Mouse (Mus musculus) gastrocnemius, postnatal 14 days (tissue): Measurements from ENCODE around the gene Pcsk4. TPM values are rescaled to one million over a fixed set of nuclear protein-coding genes. Genes with fewer than 3 reads are reported as not detected.
"Not testable (repeated sequence)": the region's sequence is repeated elsewhere in the genome, so short reads cannot be mapped to it uniquely, and the experiment has no call there.

Source experiments
- DNase-seq: peaks from one replicate; pipeline ENCODE4 v3.0.0; 2021; ENCODE audit warnings: mixed read lengths
- intact Hi-C: fragments of 180-260 bp; cut with DNase I; formaldehyde crosslinking; loops from one replicate; pipeline ENCODE4 v1.15.1; 2025; ENCODE audit warnings: low total_unique reads
- total RNA-seq, 2 experiments: library from RNA; stranded (reverse); gene quantifications; 2 replicates each; pipeline ENCODE4 v1.2.3; 2021

Gene Pcsk4
- total RNA-seq, 2 experiments from 2014 or later, result 0.53 to 1.2 TPM

- DNase-seq, result no peak
- intact Hi-C loops, result loop anchor here (5.0 kb wide), 1 partner anchor 55 kb away; the partner anchor contains the start of gene Apc2
Observed at GRCm38 (mm10) chr10:80351896-80352295, 22.6 kb upstream of the Pcsk4 start.

GRCm38 (mm10) chr10:80350292-80350691 is 21.0 kb upstream of the Pcsk4 start:
- intact Hi-C loops, result loop anchor here (5.0 kb wide), 1 partner anchor 53 kb away; the partner anchor contains the start of gene Apc2

GRCm38 (mm10) chr10:80348981-80349380 is 19.7 kb upstream of the Pcsk4 start:
- peak; percentile 61 for DNase-seq
- intact Hi-C loops, result no loop called here

More at GRCm38 (mm10) chr10:80350292-80350691, 21.0 kb upstream of the Pcsk4 start:
- DNase-seq, result peak; percentile 86

GRCm38 (mm10) chr10:80348244-80348781 is 19.0 kb upstream of the Pcsk4 start, which contains the start of gene Adamtsl5:
Gene Adamtsl5, minus strand, starts transcription at chr10:80348412.
- peak; percentile 80 for DNase-seq
- intact Hi-C loops, result no loop called here

- intact Hi-C loops, result loop anchor here (2.0 kb wide), 1 partner anchor 27 kb away; no protein-coding TSS in a partner anchor
- DNase-seq, result peak; percentile 44
Observed at GRCm38 (mm10) chr10:80347514-80347967, 18.2 kb upstream of the Pcsk4 start.

GRCm38 (mm10) chr10:80345929-80346328 is 16.6 kb upstream of the Pcsk4 start:
- not testable (repeated sequence) for DNase-seq
- intact Hi-C loops, result loop anchor here (2.0 kb wide), 1 partner anchor 29 kb away; no protein-coding TSS in a partner anchor

- intact Hi-C loops, result no loop called here
- peak; percentile 13 for DNase-seq
Observed at GRCm38 (mm10) chr10:80345122-80345521, 15.8 kb upstream of the Pcsk4 start.

GRCm38 (mm10) chr10:80344131-80344661 is 14.9 kb upstream of the Pcsk4 start:
- intact Hi-C loops, result no loop called here
- peak; percentile 15 for DNase-seq

- intact Hi-C loops, result no loop called here
Observed at GRCm38 (mm10) chr10:80343425-80343895, 14.2 kb upstream of the Pcsk4 start.

GRCm38 (mm10) chr10:80342749-80343424 is 13.6 kb upstream of the Pcsk4 start:
- intact Hi-C loops, result no loop called here
- peak; percentile 42 for DNase-seq

More at GRCm38 (mm10) chr10:80343425-80343895, 14.2 kb upstream of the Pcsk4 start:
- DNase-seq, result peak; percentile 5

GRCm38 (mm10) chr10:80342305-80342748 is 13.0 kb upstream of the Pcsk4 start:
- no peak for DNase-seq
- intact Hi-C loops, result no loop called here

- intact Hi-C loops, result no loop called here
- peak; percentile 11 for DNase-seq
Observed at GRCm38 (mm10) chr10:80341491-80342304, 12.4 kb upstream of the Pcsk4 start.

- DNase-seq, result no peak
- intact Hi-C loops, result no loop called here
Observed at GRCm38 (mm10) chr10:80341026-80341425, 11.7 kb upstream of the Pcsk4 start.

- DNase-seq, result peak; percentile 85
- intact Hi-C loops, result no loop called here
Observed at GRCm38 (mm10) chr10:80339941-80340750, 10.8 kb upstream of the Pcsk4 start.

GRCm38 (mm10) chr10:80336263-80336662 is 7.0 kb upstream of the Pcsk4 start:
- DNase-seq, result no peak
- intact Hi-C loops, result no loop called here

- no peak for DNase-seq
- intact Hi-C loops, result no loop called here
Observed at GRCm38 (mm10) chr10:80332525-80332989, 3.3 kb upstream of the Pcsk4 start.

GRCm38 (mm10) chr10:80331636-80332524 is 2.6 kb upstream of the Pcsk4 start:
- DNase-seq, result no peak
- intact Hi-C loops, result no loop called here

GRCm38 (mm10) chr10:80330888-80331287 is 1.6 kb upstream of the Pcsk4 start:
- DNase-seq, result no peak

More at GRCm38 (mm10) chr10:80330888-80331287, 1.6 kb upstream of the Pcsk4 start:
- intact Hi-C loops, result no loop called here
